Mouse (Mus musculus) natural killer cell, adult 2 months (primary cell): ENCODE measurements around the gene Dok5.

Experiments used
- DNase-seq, 2 experiments: peaks; one replicate each; pipeline ENCODE4 v3.0.0; 2022; ENCODE audit warnings: low spot score in 2 of 2

The Dok5 gene

GRCm38 (mm10) chr2:170857507-170857906 lies 125.9 kb downstream of the Dok5 start:
- DNase-seq, result no peak

- no peak for DNase-seq
Measured at GRCm38 (mm10) chr2:170858640-170859039, 127.0 kb downstream of the Dok5 start.

GRCm38 (mm10) chr2:170860576-170860975 lies 129.0 kb downstream of the Dok5 start:
- no peak for DNase-seq

GRCm38 (mm10) chr2:170862799-170863198 lies 131.2 kb downstream of the Dok5 start:
- no peak for DNase-seq

- DNase-seq, result no peak
Measured at GRCm38 (mm10) chr2:170863201-170863600, 131.6 kb downstream of the Dok5 start.

GRCm38 (mm10) chr2:170864043-170864442 lies 132.4 kb downstream of the Dok5 start:
- no peak for DNase-seq

GRCm38 (mm10) chr2:170864820-170865219 lies 133.2 kb downstream of the Dok5 start:
- DNase-seq, result no peak

- no peak for DNase-seq
Measured at GRCm38 (mm10) chr2:170870566-170870965, 139.0 kb downstream of the Dok5 start.

- no peak for DNase-seq
Measured at GRCm38 (mm10) chr2:170871469-170871868, 139.9 kb downstream of the Dok5 start.

GRCm38 (mm10) chr2:170873382-170873781 lies 141.8 kb downstream of the Dok5 start:
- DNase-seq, result peak in 1 of 2 experiments; percentile 8

GRCm38 (mm10) chr2:170877515-170877914 lies 145.9 kb downstream of the Dok5 start:
- peak; percentile 3 to 8 for DNase-seq

GRCm38 (mm10) chr2:170877936-170878335 lies 146.3 kb downstream of the Dok5 start:
- no peak for DNase-seq

- DNase-seq, result no peak
Measured at GRCm38 (mm10) chr2:170884209-170884801, 152.7 kb downstream of the Dok5 start.

GRCm38 (mm10) chr2:170887984-170888383 lies 156.4 kb downstream of the Dok5 start:
- DNase-seq, result no peak

GRCm38 (mm10) chr2:170895096-170895495 lies 163.5 kb downstream of the Dok5 start:
- DNase-seq, result no peak

GRCm38 (mm10) chr2:170902204-170903028 lies 170.8 kb downstream of the Dok5 start:
- no peak for DNase-seq

GRCm38 (mm10) chr2:170903029-170903306 lies 171.4 kb downstream of the Dok5 start:
- DNase-seq, result no peak

GRCm38 (mm10) chr2:170903367-170903766 lies 171.8 kb downstream of the Dok5 start:
- no peak for DNase-seq

GRCm38 (mm10) chr2:170912589-170913223 lies 181.1 kb downstream of the Dok5 start:
- DNase-seq, result no peak

GRCm38 (mm10) chr2:170913863-170914262 lies 182.3 kb downstream of the Dok5 start:
- DNase-seq, result no peak

GRCm38 (mm10) chr2:170915646-170916045 lies 184.0 kb downstream of the Dok5 start:
- DNase-seq, result no peak

GRCm38 (mm10) chr2:170922260-170922659 lies 190.7 kb downstream of the Dok5 start:
- no peak for DNase-seq

- DNase-seq, result no peak
Measured at GRCm38 (mm10) chr2:170924131-170924530, 192.5 kb downstream of the Dok5 start.
